21 mouse cellular contexts compared by ENCODE assay signal in genomic region chr12:25309234-25309633, GRCm38 (mm10).
"Had no signal": no experiment of that assay in that cellular context is flagged by ENCODE, and none has a peak within 500 bp of the region (broad histone marks: within the 10 kb centered on the region; RNA-seq: fewer than 3 reads in every experiment).

No protein-coding gene starts in this region.

- ATAC-seq: liver, postnatal 0 days had no signal

- H3K4me3 ChIP-seq: kidney, embryonic 15.5 days; left cerebral cortex, adult 2 months; neural tube, embryonic 12.5 days; neural tube, embryonic 15.5 days had no signal

- H3K9ac ChIP-seq: kidney, embryonic 15.5 days; liver, embryonic 14.5 days; liver, postnatal 0 days; lung, embryonic 14.5 days; neural tube, embryonic 12.5 days; neural tube, embryonic 15.5 days had no signal

- H3K4me2 ChIP-seq: kidney, embryonic 15.5 days; liver, embryonic 11.5 days; lung, embryonic 14.5 days; midbrain, embryonic 11.5 days; neural tube, embryonic 12.5 days; neural tube, embryonic 15.5 days had no signal

- DNase-seq: kidney, adult 8-10 months; kidney, postnatal 10 days; kidney, postnatal 36 days; layer of hippocampus, postnatal 36 days; liver, postnatal 0 days; lung, embryonic 14.5 days; lung, postnatal 36 days; midbrain, embryonic 14.5 days; right cerebral cortex, adult 18-20 months; right cerebral cortex, postnatal 14 days; right cerebral cortex, postnatal 4 days; thymus, adult 18-20 months; thymus, postnatal 36 days had no signal

- H3K27ac ChIP-seq: kidney, embryonic 15.5 days; left cerebral cortex, adult 2 months; liver, embryonic 14.5 days; neural tube, embryonic 12.5 days; neural tube, embryonic 15.5 days; stomach, postnatal 0 days had no signal

- H3K9me3 ChIP-seq: kidney, embryonic 15.5 days; neural tube, embryonic 12.5 days; neural tube, embryonic 15.5 days had no signal

- H3K36me3 ChIP-seq: kidney, embryonic 15.5 days; neural tube, embryonic 12.5 days; neural tube, embryonic 15.5 days had no signal

- H3K27me3 ChIP-seq: kidney, embryonic 15.5 days; neural tube, embryonic 12.5 days; neural tube, embryonic 15.5 days had no signal
